Mouse (Mus musculus): ENCODE measurements around the gene Kpna1. TPM values are rescaled to one million over a fixed set of nuclear protein-coding genes. Genes with fewer than 3 reads are reported as not detected.
A peak's percentile ranks its signal among the peaks of the same experiment; 100 is the strongest.
"Not testable (repeated sequence)": the region's sequence is repeated elsewhere in the genome, so short reads cannot be mapped to it uniquely, and the experiment has no call there.

The Kpna1 gene
- total RNA-seq (2017): 43.1 and 60.8 TPM in 2 replicates

- not testable (repeated sequence) for ATAC-seq (replicated peaks in 1 of 2; ENCODE audit: insufficient read depth in 1 of 2, low FRiP score in 2 of 2, low TSS enrichment in 1 of 2, low read depth in 1 of 2, poor library complexity in 2 of 2, severe bottlenecking in 2 of 2)
Measured at GRCm38 (mm10) chr16:35978450-35978849, at the start of gene Kpna1. Gene Kpna1 (plus strand): TSS chr16:35978750.

- ATAC-seq (replicated peaks in 1 of 2; ENCODE audit: insufficient read depth in 1 of 2, low FRiP score in 2 of 2, low TSS enrichment in 1 of 2, low read depth in 1 of 2, poor library complexity in 2 of 2, severe bottlenecking in 2 of 2): peak in 1 of 2 experiments; percentile 39; a peak in 1 of 4 replicates
Measured at GRCm38 (mm10) chr16:35932179-35933055, 46.1 kb upstream of the Kpna1 start.

GRCm38 (mm10) chr16:35933181-35933580 is 45.4 kb upstream of the Kpna1 start:
- ATAC-seq (replicated peaks in 1 of 2; ENCODE audit: insufficient read depth in 1 of 2, low FRiP score in 2 of 2, low TSS enrichment in 1 of 2, low read depth in 1 of 2, poor library complexity in 2 of 2, severe bottlenecking in 2 of 2): no peak

- ATAC-seq (replicated peaks in 1 of 2; ENCODE audit: insufficient read depth in 1 of 2, low FRiP score in 2 of 2, low TSS enrichment in 1 of 2, low read depth in 1 of 2, poor library complexity in 2 of 2, severe bottlenecking in 2 of 2): peak; percentile 73 to 76
Measured at GRCm38 (mm10) chr16:35938211-35939151, 40.1 kb upstream of the Kpna1 start, which contains the start of the genes Parp9 and Dtx3l. Gene Parp9 (plus strand): TSS chr16:35938470. Gene Dtx3l (minus strand): TSS chr16:35939151.

- ATAC-seq (replicated peaks in 1 of 2; ENCODE audit: insufficient read depth in 1 of 2, low FRiP score in 2 of 2, low TSS enrichment in 1 of 2, low read depth in 1 of 2, poor library complexity in 2 of 2, severe bottlenecking in 2 of 2): peak; percentile 0 to 8; a peak in 1 of 4 replicates
Measured at GRCm38 (mm10) chr16:35939261-35939660, 39.3 kb upstream of the Kpna1 start.

GRCm38 (mm10) chr16:35939690-35940089 is 38.9 kb upstream of the Kpna1 start:
- ATAC-seq (replicated peaks in 1 of 2; ENCODE audit: insufficient read depth in 1 of 2, low FRiP score in 2 of 2, low TSS enrichment in 1 of 2, low read depth in 1 of 2, poor library complexity in 2 of 2, severe bottlenecking in 2 of 2): peak; percentile 88 to 90

GRCm38 (mm10) chr16:35941382-35941781 is 37.2 kb upstream of the Kpna1 start:
- no peak for ATAC-seq (replicated peaks in 1 of 2; ENCODE audit: insufficient read depth in 1 of 2, low FRiP score in 2 of 2, low TSS enrichment in 1 of 2, low read depth in 1 of 2, poor library complexity in 2 of 2, severe bottlenecking in 2 of 2)

GRCm38 (mm10) chr16:35949264-35949663 is 29.3 kb upstream of the Kpna1 start:
- ATAC-seq (replicated peaks in 1 of 2; ENCODE audit: insufficient read depth in 1 of 2, low FRiP score in 2 of 2, low TSS enrichment in 1 of 2, low read depth in 1 of 2, poor library complexity in 2 of 2, severe bottlenecking in 2 of 2): no peak

GRCm38 (mm10) chr16:35951216-35951615 is 27.3 kb upstream of the Kpna1 start:
- ATAC-seq (replicated peaks in 1 of 2; ENCODE audit: insufficient read depth in 1 of 2, low FRiP score in 2 of 2, low TSS enrichment in 1 of 2, low read depth in 1 of 2, poor library complexity in 2 of 2, severe bottlenecking in 2 of 2): no peak

- no peak for ATAC-seq (replicated peaks in 1 of 2; ENCODE audit: insufficient read depth in 1 of 2, low FRiP score in 2 of 2, low TSS enrichment in 1 of 2, low read depth in 1 of 2, poor library complexity in 2 of 2, severe bottlenecking in 2 of 2)
Measured at GRCm38 (mm10) chr16:35952628-35953130, 25.9 kb upstream of the Kpna1 start.

- not testable (repeated sequence) for ATAC-seq (replicated peaks in 1 of 2; ENCODE audit: insufficient read depth in 1 of 2, low FRiP score in 2 of 2, low TSS enrichment in 1 of 2, low read depth in 1 of 2, poor library complexity in 2 of 2, severe bottlenecking in 2 of 2)
Measured at GRCm38 (mm10) chr16:35965991-35966390, 12.6 kb upstream of the Kpna1 start.

GRCm38 (mm10) chr16:35966411-35967115 is 12.0 kb upstream of the Kpna1 start:
- no peak for ATAC-seq (replicated peaks in 1 of 2; ENCODE audit: insufficient read depth in 1 of 2, low FRiP score in 2 of 2, low TSS enrichment in 1 of 2, low read depth in 1 of 2, poor library complexity in 2 of 2, severe bottlenecking in 2 of 2)

GRCm38 (mm10) chr16:35967319-35967718 is 11.2 kb upstream of the Kpna1 start:
- ATAC-seq (replicated peaks in 1 of 2; ENCODE audit: insufficient read depth in 1 of 2, low FRiP score in 2 of 2, low TSS enrichment in 1 of 2, low read depth in 1 of 2, poor library complexity in 2 of 2, severe bottlenecking in 2 of 2): no peak

- ATAC-seq (replicated peaks in 1 of 2; ENCODE audit: insufficient read depth in 1 of 2, low FRiP score in 2 of 2, low TSS enrichment in 1 of 2, low read depth in 1 of 2, poor library complexity in 2 of 2, severe bottlenecking in 2 of 2): no peak
Measured at GRCm38 (mm10) chr16:35968149-35968548, 10.4 kb upstream of the Kpna1 start.

GRCm38 (mm10) chr16:35974021-35974420 is 4.5 kb upstream of the Kpna1 start:
- ATAC-seq (replicated peaks in 1 of 2; ENCODE audit: insufficient read depth in 1 of 2, low FRiP score in 2 of 2, low TSS enrichment in 1 of 2, low read depth in 1 of 2, poor library complexity in 2 of 2, severe bottlenecking in 2 of 2): no peak

- ATAC-seq (replicated peaks in 1 of 2; ENCODE audit: insufficient read depth in 1 of 2, low FRiP score in 2 of 2, low TSS enrichment in 1 of 2, low read depth in 1 of 2, poor library complexity in 2 of 2, severe bottlenecking in 2 of 2): peak; percentile 72 to 73
Measured at GRCm38 (mm10) chr16:35981363-35981821, 2.8 kb downstream of the Kpna1 start.

GRCm38 (mm10) chr16:35982506-35982901 is 4.0 kb downstream of the Kpna1 start:
- ATAC-seq (replicated peaks in 1 of 2; ENCODE audit: insufficient read depth in 1 of 2, low FRiP score in 2 of 2, low TSS enrichment in 1 of 2, low read depth in 1 of 2, poor library complexity in 2 of 2, severe bottlenecking in 2 of 2): peak; percentile 4 to 7; a peak in 3 of 4 replicates
